33 mouse cellular contexts compared by ENCODE assay signal in genomic region chr3:88078204-88078603, GRCm38 (mm10). TPM values are rescaled to one million over a fixed set of nuclear protein-coding genes. Genes with fewer than 3 reads are reported as not detected.
DNase-seq lines count a peak whose midpoint lies in the region; ATAC-seq and TF ChIP-seq lines count a peak whose summit lies in the region.
"Had no signal": no experiment of that assay in that cellular context is flagged by ENCODE, and none has a peak within 500 bp of the region (broad histone marks: within the 10 kb centered on the region; RNA-seq: fewer than 3 reads in every experiment).

Gene Ttc24 (minus strand): TSS chr3:88078304.

- no peak within 1 kb of the TSS for H3K27ac ChIP-seq in heart, embryonic 13.5 days (replicated peaks)
- H3K27ac ChIP-seq in midbrain, embryonic 11.5 days (ENCODE audit: low read depth, low read length): no peak within 1 kb of the TSS
- no peak within 1 kb of the TSS for H3K27ac ChIP-seq in midbrain, embryonic 14.5 days (replicated peaks; ENCODE audit: low read depth, low read length)
- H3K27ac ChIP-seq in bone marrow, adult 2 months (ENCODE audit: control insufficient read depth, insufficient read depth, low read depth, low read length, poor library complexity): peak within 1 kb of the TSS; percentile 53; the same call in 1 of the 2 replicates
- H3K27ac ChIP-seq: embryonic facial prominence, embryonic 15.5 days; gastrocnemius, adult 2 months; hindbrain, embryonic 10.5 days; hindbrain, embryonic 13.5 days; intestine, embryonic 15.5 days had no signal

- ATAC-seq in heart, embryonic 13.5 days (ENCODE audit: extremely low read depth, insufficient number of reproducible peaks, low FRiP score, low TSS enrichment): no peak
- no peak for ATAC-seq in midbrain, embryonic 11.5 days (ENCODE audit: low FRiP score)
- no peak for ATAC-seq in midbrain, embryonic 14.5 days (ENCODE audit: low FRiP score, low TSS enrichment)
- ATAC-seq: forebrain, embryonic 14.5 days; forebrain, postnatal 0 days; hindbrain, embryonic 16.5 days; intestine, embryonic 15.5 days; Patski had no signal

- WGBS in heart, embryonic 13.5 days: 62% methylated on average over 4 of the region's 4 CpGs
- 85% methylated on average over 4 of the region's 4 CpGs for whole genome bisulfite sequencing in midbrain, embryonic 11.5 days
- WGBS in midbrain, embryonic 14.5 days: 84% methylated on average over 4 of the region's 4 CpGs
- 75% methylated on average over 4 of the region's 4 CpGs for WGBS in bone marrow, adult 2 months

- peak within 1 kb of the TSS; percentile 15; the same call in 1 of the 2 replicates for H3K9ac ChIP-seq in heart, embryonic 13.5 days
- H3K9ac ChIP-seq in midbrain, embryonic 11.5 days (ENCODE audit: low read length): no peak within 1 kb of the TSS
- H3K9ac ChIP-seq in midbrain, embryonic 14.5 days (replicated peaks; ENCODE audit: low read length): no peak within 1 kb of the TSS
- H3K9ac ChIP-seq: embryonic facial prominence, embryonic 15.5 days; forebrain, postnatal 0 days; heart, embryonic 12.5 days; hindbrain, embryonic 13.5 days; intestine, embryonic 15.5 days had no signal

- H3K4me2 ChIP-seq in heart, embryonic 13.5 days: no peak within 1 kb of the TSS
- no peak within 1 kb of the TSS for H3K4me2 ChIP-seq in midbrain, embryonic 11.5 days
- H3K4me2 ChIP-seq in midbrain, embryonic 14.5 days (ENCODE audit: low read length): no peak within 1 kb of the TSS
- H3K4me2 ChIP-seq: embryonic facial prominence, embryonic 15.5 days; heart, embryonic 12.5 days; hindbrain, embryonic 13.5 days; intestine, embryonic 15.5 days had no signal

- peaks cover 18% of the 10 kb centered on the region for H3K4me1 ChIP-seq in heart, embryonic 13.5 days
- H3K4me1 ChIP-seq in midbrain, embryonic 11.5 days (ENCODE audit: control insufficient read depth, insufficient read depth, low read length): peaks cover 10% of the 10 kb centered on the region; the same call in 1 of the 2 replicates
- no peaks in the 10 kb centered on the region for H3K4me1 ChIP-seq in midbrain, embryonic 14.5 days (ENCODE audit: control insufficient read depth, insufficient read depth, low read length)
- H3K4me1 ChIP-seq in bone marrow, adult 2 months (ENCODE audit: control insufficient read depth, insufficient read depth, low read length): peaks cover 1% of the 10 kb centered on the region; the same call in 1 of the 2 replicates

- no peak for TF ChIP-seq CTCF in bone marrow, adult 2 months (IDR thresholded peaks at IDR 0.05; ENCODE audit: control insufficient read depth, insufficient read depth, low read length)

- TF ChIP-seq POLR2A in bone marrow, adult 2 months (IDR thresholded peaks at IDR 0.05; ENCODE audit: borderline replicate concordance, control insufficient read depth, low read depth, low read length): no peak

- H3K9me3 ChIP-seq in heart, embryonic 13.5 days: no peaks in the 10 kb centered on the region
- no peaks in the 10 kb centered on the region for H3K9me3 ChIP-seq in midbrain, embryonic 11.5 days (ENCODE audit: control insufficient read depth, low read length)
- H3K9me3 ChIP-seq in midbrain, embryonic 14.5 days (ENCODE audit: control insufficient read depth, low read length): no peaks in the 10 kb centered on the region
- H3K9me3 ChIP-seq: embryonic facial prominence, embryonic 15.5 days; G1E; heart, embryonic 12.5 days; hindbrain, embryonic 10.5 days; hindbrain, embryonic 13.5 days; intestine, embryonic 15.5 days had no signal

- H3K36me3 ChIP-seq in heart, embryonic 13.5 days: no peaks in the 10 kb centered on the region
- H3K36me3 ChIP-seq in midbrain, embryonic 11.5 days (ENCODE audit: control insufficient read depth, insufficient read depth, low read length): no peaks in the 10 kb centered on the region
- H3K36me3 ChIP-seq in midbrain, embryonic 14.5 days (ENCODE audit: control insufficient read depth, insufficient read depth, low read length): no peaks in the 10 kb centered on the region
- H3K36me3 ChIP-seq: embryonic facial prominence, embryonic 15.5 days; heart, embryonic 12.5 days; hindbrain, embryonic 10.5 days; hindbrain, embryonic 13.5 days; intestine, embryonic 15.5 days had no signal

- intact Hi-C loops in heart, postnatal 14 days (cut with DNase I): no loop called here

- peaks cover 22% of the 10 kb centered on the region; the same call in 1 of the 2 replicates for H3K27me3 ChIP-seq in heart, embryonic 13.5 days (replicated peaks)
- no peaks in the 10 kb centered on the region for H3K27me3 ChIP-seq in midbrain, embryonic 11.5 days (ENCODE audit: control insufficient read depth, insufficient read depth, low read length)
- H3K27me3 ChIP-seq in midbrain, embryonic 14.5 days (ENCODE audit: control insufficient read depth, insufficient read depth, low read length): no peaks in the 10 kb centered on the region
- H3K27me3 ChIP-seq: embryonic facial prominence, embryonic 15.5 days; hindbrain, embryonic 13.5 days had no signal

- no peak for DNase-seq in heart, postnatal 14 days
- DNase-seq in midbrain, embryonic 11.5 days (ENCODE audit: low spot score, missing footprints): peak; percentile 53
- DNase-seq in midbrain, embryonic 14.5 days: no peak
- DNase-seq in right cerebral cortex, adult 18-20 months: no peak
- DNase-seq: adrenal gland, postnatal 10 days; adrenal gland, postnatal 36 days; B cell, adult 2 months; cerebellum, adult 11 months; cerebellum, adult 2 months; cerebellum, adult 9-11 months; cerebellum, postnatal 25 days; forebrain, postnatal 0 days; gastrocnemius, postnatal 14 days; heart, adult 11 months had no signal

- no peak within 1 kb of the TSS for H3K4me3 ChIP-seq in heart, embryonic 13.5 days
- H3K4me3 ChIP-seq in midbrain, embryonic 11.5 days (ENCODE audit: low read depth, low read length): no peak within 1 kb of the TSS
- no peak within 1 kb of the TSS for H3K4me3 ChIP-seq in midbrain, embryonic 14.5 days (replicated peaks; ENCODE audit: low read depth, low read length)
- no peak within 1 kb of the TSS for H3K4me3 ChIP-seq in bone marrow, adult 2 months (replicated peaks; ENCODE audit: control insufficient read depth, low read depth, low read length)
- H3K4me3 ChIP-seq: embryonic facial prominence, embryonic 15.5 days; gastrocnemius, adult 2 months; heart, embryonic 12.5 days; hindbrain, embryonic 10.5 days; hindbrain, embryonic 13.5 days; intestine, embryonic 15.5 days had no signal

RNA-seq across cellular contexts. Expression of gene Ttc24, which starts in this region (rescaled TPM):
- not detected in 2 replicates for polyA plus RNA-seq in heart, embryonic 13.5 days (2015; fragmentation: Nextera tagmentation; extraction: Ambion mirVana)
- total RNA-seq in heart, postnatal 14 days (2021): not detected
- not detected in 2 replicates for polyA plus RNA-seq in midbrain, embryonic 11.5 days (2014; fragmentation: Nextera tagmentation; extraction: Ambion mirVana)
- polyA plus RNA-seq in midbrain, embryonic 14.5 days (2014; fragmentation: Nextera tagmentation; extraction: Ambion mirVana): not detected in 2 replicates
- polyA plus RNA-seq in bone marrow, adult 2 months (2011; ENCODE audit: insufficient read depth, insufficient read length, low replicate concordance, missing spikeins): not detected in 2 replicates
- total RNA-seq: adrenal gland, adult 18-20 months; adrenal gland, postnatal 10 days; adrenal gland, postnatal 36 days; CH12.LX; common myeloid progenitor, adult 5-6 weeks; gastrocnemius, adult 2 months; gastrocnemius, postnatal 14 days; gastrocnemius, postnatal 4 days; heart, postnatal 25 days had no signal
- polyA plus RNA-seq: cerebellum, adult 2 months; forebrain, embryonic 11.5 days; forebrain, embryonic 14.5 days; forebrain, postnatal 0 days; frontal cortex, adult 2 months; G1E; heart, embryonic 12.5 days; hindbrain, embryonic 10.5 days; hindbrain, embryonic 13.5 days; hindbrain, embryonic 16.5 days; intestine, embryonic 15.5 days; Patski had no signal

Comparison
In these comparisons a context has a peak if more than half of its experiments do, and no peak if none do; other contexts are left out.
1. Peak in DNase-seq in midbrain, embryonic 11.5 days; RNA of the gene not detected or under 1 TPM.